ENCODE assay signal across 9 mouse cellular contexts in the genomic region with DNA sequence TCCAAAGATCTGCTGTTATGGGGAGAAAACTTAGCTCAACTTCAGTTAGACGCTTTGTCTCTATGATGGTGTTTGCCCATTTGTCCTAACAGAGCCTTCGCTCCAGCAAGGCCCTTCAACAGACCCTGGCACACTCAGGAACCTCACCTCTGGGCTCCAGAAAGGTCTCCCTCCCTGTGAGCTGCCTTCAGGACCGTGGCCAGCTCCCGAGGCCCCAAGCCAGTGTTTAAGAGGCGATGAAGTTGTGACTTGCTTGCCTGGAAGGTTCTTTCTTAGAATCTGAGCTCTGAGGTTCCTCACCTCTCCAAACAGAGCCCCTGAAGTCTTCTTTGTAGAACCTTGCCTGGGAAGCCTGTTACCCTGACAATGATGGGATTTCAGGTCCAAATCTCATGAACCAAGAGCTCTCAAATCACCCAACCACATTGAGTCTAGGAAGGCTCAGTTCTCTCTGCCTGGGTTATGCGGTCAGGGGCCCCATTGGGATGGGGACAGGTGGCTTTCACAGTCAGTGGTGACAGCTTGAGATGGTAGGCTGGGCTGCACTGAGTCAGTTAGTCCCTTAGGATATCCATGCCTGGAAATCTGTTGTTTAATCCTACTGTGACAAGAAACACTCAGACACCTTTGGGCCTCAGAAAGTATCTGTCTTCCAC. TPM values are rescaled to one million over a fixed set of nuclear protein-coding genes. Genes with fewer than 3 reads are reported as not detected.
DNase-seq lines count a peak whose midpoint lies in the region; ATAC-seq lines count a peak whose summit lies in the region.
"Had no signal": no experiment of that assay in that cellular context is flagged by ENCODE, and none has a peak within 500 bp of the region (broad histone marks: within the 10 kb centered on the region; RNA-seq: fewer than 3 reads in every experiment).

No protein-coding gene starts in this region.

- H3K9ac ChIP-seq in hindbrain, embryonic 12.5 days = peak overlapping the region; percentile 84; the same call in 1 of the 2 replicates
- peak overlapping the region; percentile 94 for H3K9ac ChIP-seq in neural tube, embryonic 13.5 days
- H3K9ac ChIP-seq: embryonic facial prominence, embryonic 12.5 days had no signal

- H3K4me1 ChIP-seq in hindbrain, embryonic 12.5 days = peaks cover 44% of the 10 kb centered on the region
- H3K4me1 ChIP-seq in neural tube, embryonic 13.5 days (replicated peaks) = peaks cover 58% of the 10 kb centered on the region

- H3K4me2 ChIP-seq in hindbrain, embryonic 12.5 days (replicated peaks) = peak overlapping the region; percentile 61
- H3K4me2 ChIP-seq in neural tube, embryonic 13.5 days = peak overlapping the region; percentile 75
- H3K4me2 ChIP-seq: embryonic facial prominence, embryonic 12.5 days had no signal

- 39% methylated on average over 6 of the region's 6 CpGs for WGBS in hindbrain, embryonic 12.5 days
- WGBS in neural tube, embryonic 13.5 days = 46% methylated on average over 6 of the region's 6 CpGs

- H3K4me3 ChIP-seq in hindbrain, embryonic 12.5 days = peak overlapping the region; percentile 71; the same call in 1 of the 2 replicates
- peak overlapping the region; percentile 81 for H3K4me3 ChIP-seq in neural tube, embryonic 13.5 days
- H3K4me3 ChIP-seq: embryonic facial prominence, embryonic 12.5 days had no signal

- H3K27me3 ChIP-seq in hindbrain, embryonic 12.5 days = peaks cover 12% of the 10 kb centered on the region
- H3K27me3 ChIP-seq in neural tube, embryonic 13.5 days = no peaks in the 10 kb centered on the region

- no peak overlapping the region for H3K27ac ChIP-seq in hindbrain, embryonic 12.5 days
- H3K27ac ChIP-seq in neural tube, embryonic 13.5 days (replicated peaks) = peak overlapping the region; percentile 42; the same call in 1 of the 2 replicates
- H3K27ac ChIP-seq: embryonic facial prominence, embryonic 12.5 days had no signal

- peak; percentile 40 for DNase-seq in cerebellum, adult 11-12 months
- DNase-seq in retina, embryonic 14.5 days (ENCODE audit: low spot score) = peak; percentile 51
- no peak for DNase-seq in retina, postnatal 1 day
- no peak for DNase-seq in frontal cortex, postnatal 14 days (ENCODE audit: low spot score in 2 of 2)

- H3K36me3 ChIP-seq in hindbrain, embryonic 12.5 days = no peaks in the 10 kb centered on the region
- H3K36me3 ChIP-seq in neural tube, embryonic 13.5 days = no peaks in the 10 kb centered on the region
- H3K36me3 ChIP-seq: embryonic facial prominence, embryonic 12.5 days had no signal

- ATAC-seq in cerebellum, adult (ENCODE audit: insufficient number of reproducible peaks, low FRiP score, low TSS enrichment) = no peak
- ATAC-seq in hindbrain, embryonic 12.5 days (ENCODE audit: low FRiP score) = no peak
- ATAC-seq in neural tube, embryonic 13.5 days (ENCODE audit: low read depth) = no peak
- ATAC-seq in monocyte, adult 5-6 weeks (replicated peaks; ENCODE audit: insufficient number of reproducible peaks, low FRiP score, low TSS enrichment, poor library complexity, severe bottlenecking) = no peak

- no peaks in the 10 kb centered on the region for H3K9me3 ChIP-seq in hindbrain, embryonic 12.5 days (replicated peaks)
- no peaks in the 10 kb centered on the region for H3K9me3 ChIP-seq in neural tube, embryonic 13.5 days
- H3K9me3 ChIP-seq: embryonic facial prominence, embryonic 12.5 days had no signal

RNA-seq across cellular contexts. Expression of a gene that starts 2.3 kb away (rescaled TPM):
- polyA plus RNA-seq in hindbrain, embryonic 12.5 days (2016; fragmentation: Nextera tagmentation; extraction: Ambion mirVana) = 189 and 191 TPM in 2 replicates
- 298 and 324 TPM in 2 replicates for polyA plus RNA-seq in neural tube, embryonic 13.5 days (2015; fragmentation: Nextera tagmentation; extraction: Ambion mirVana)
- 8.7 to 18.9 TPM (median 13.5 TPM) in 3 replicates for total RNA-seq in monocyte, adult 5-6 weeks (2017)

Comparison
In these comparisons a context has a peak if more than half of its experiments do, and no peak if none do; other contexts are left out.
1. DNase-seq: peak in cerebellum, adult 11-12 months (single experiment) and retina, embryonic 14.5 days (single experiment); none in retina, postnatal 1 day (single experiment) and frontal cortex, postnatal 14 days (0 of 2).